Mouse (Mus musculus) lung, postnatal 0 days (tissue): Measurements from ENCODE around the gene Ada. TPM values are rescaled to one million over a fixed set of nuclear protein-coding genes. Genes with fewer than 3 reads are reported as not detected.

ENCODE experiments used
- ATAC-seq: fragments of 200-750 bp; cut with Nextera tagmentation; 2 replicates; pipeline ENCODE4 v1.8.0; 2017; ENCODE audit warnings: moderate library complexity
- DNase-seq: peaks from one replicate; pipeline ENCODE4 v3.0.0-alpha.2; 2016; ENCODE audit warnings: low spot score
- H3K27ac ChIP-seq: fragments of 300-500 bp; sonication (generic); 2 replicates; pipeline ENCODE4 v1.5.1; 2014; ENCODE audit warnings: antibody characterized with exemption, mild to moderate bottlenecking, low read length, mixed read lengths
- H3K27me3 ChIP-seq: fragments of 300-500 bp; sonication (generic); replicated peaks from 2 replicates; pipeline ENCODE4 v1.6.1; 2014; ENCODE audit warnings: low read length, mixed read lengths; ENCODE audit not compliant: insufficient read depth
- H3K36me3 ChIP-seq: fragments of 300-500 bp; sonication (generic); 2 replicates; pipeline ENCODE4 v1.6.1; 2014; ENCODE audit warnings: low read length, mixed read lengths; ENCODE audit not compliant: insufficient read depth
- H3K4me1 ChIP-seq: fragments of 300-500 bp; sonication (generic); 2 replicates; pipeline ENCODE4 v1.6.1; 2014; ENCODE audit warnings: antibody characterized with exemption, low read depth, low read length, mixed read lengths; ENCODE audit not compliant: insufficient read depth
- H3K4me2 ChIP-seq: fragments of 300-500 bp; sonication (generic); replicated peaks from 2 replicates; pipeline ENCODE4 v1.6.1; 2014; ENCODE audit warnings: low read depth, mild to moderate bottlenecking, low read length, moderate library complexity, mixed read lengths
- H3K4me3 ChIP-seq: fragments of 300-500 bp; sonication (generic); 2 replicates; pipeline ENCODE4 v1.5.1; 2014; ENCODE audit warnings: low read depth, low read length
- H3K9ac ChIP-seq: fragments of 300-500 bp; sonication (generic); replicated peaks from 2 replicates; pipeline ENCODE4 v1.6.1; 2014; ENCODE audit warnings: low read depth, mild to moderate bottlenecking
- H3K9me3 ChIP-seq: fragments of 300-500 bp; sonication (generic); 2 replicates; pipeline ENCODE4 v1.6.1; 2016; ENCODE audit warnings: low read length, mixed read lengths
- CTCF ChIP-seq: IDR thresholded peaks from 2 replicates; pipeline ENCODE4 v1.5.1; 2016; ENCODE audit warnings: antibody characterized with exemption, mild to moderate bottlenecking
- EP300 ChIP-seq: IDR thresholded peaks from 2 replicates; pipeline ENCODE4 v1.6.1; 2016; ENCODE audit warnings: antibody characterized with exemption, mild to moderate bottlenecking, control low read depth
- WGBS: fragments of 180-500 bp; shearing (Covaris S2); extraction: QIAGEN DNeasy Blood & Tissue Kit; methylation state at CpG from one replicate; pipeline ENCODE4 v1.1.7; 2014; 5-methylcytosine and 5-hydroxymethylcytosine counted together
- polyA plus RNA-seq: library from polyadenylated mRNA; unstranded; fragments of >200 nt; fragmentation: Nextera tagmentation; extraction: Ambion mirVana; gene quantifications from 2 replicates; pipeline ENCODE4 v1.2.1, GENCODE M21; 2015

The Ada gene
- 3.2 and 3.6 TPM in 2 replicates for polyA plus RNA-seq

DNA sequence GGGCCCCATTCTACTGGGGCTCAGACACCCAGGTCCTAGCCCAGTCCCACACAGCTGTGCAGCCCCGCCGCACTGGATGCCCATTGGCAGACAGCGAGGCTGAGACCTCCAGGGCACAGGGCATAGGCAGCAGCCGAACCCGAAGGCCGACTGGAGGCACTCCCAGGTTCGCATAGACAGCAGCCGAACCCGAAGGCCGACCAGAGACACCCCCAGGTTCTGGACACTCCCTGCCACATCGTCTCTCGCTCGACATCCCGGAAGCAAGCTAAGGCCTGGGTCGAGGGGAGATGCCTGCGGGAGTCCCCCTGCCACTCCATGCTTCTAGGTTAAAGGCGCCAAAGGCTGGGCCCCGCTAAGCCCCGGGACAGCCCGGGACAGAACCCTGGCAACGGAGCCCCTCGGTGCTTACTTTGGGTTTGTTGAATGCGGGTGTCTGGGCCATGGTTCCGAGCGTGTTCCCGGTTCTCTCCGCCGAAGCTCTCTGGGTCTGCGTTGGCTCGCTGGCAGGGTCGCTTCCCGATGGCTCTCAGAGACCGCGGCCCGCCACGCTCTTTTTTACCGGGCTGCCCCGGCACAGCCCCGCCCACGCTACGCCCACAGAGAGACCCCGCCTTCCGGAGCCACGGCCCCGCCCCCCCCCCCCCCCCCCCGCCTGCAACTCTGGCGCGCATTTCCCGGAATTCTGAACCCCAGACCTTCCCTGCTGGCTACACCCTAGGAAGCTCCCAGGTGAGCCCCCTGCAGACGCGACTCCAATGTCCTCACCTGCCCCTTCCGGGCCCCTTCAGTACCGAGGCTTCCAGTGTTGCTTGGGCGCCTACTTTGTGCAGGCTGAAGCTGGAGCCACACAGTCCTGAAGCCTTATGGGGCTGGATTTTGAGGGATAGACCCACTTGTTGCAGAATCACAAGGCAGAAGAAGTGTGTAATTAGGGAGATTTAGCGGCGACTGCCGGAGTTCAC, at the start of gene Ada:
Ada (minus strand) TSS at position 593 of the 965 bp plus-strand sequence.
- TF ChIP-seq CTCF (no peak), EP300 (no peak)
- Histone ChIP-seq H3K9me3 (no peaks in the 10 kb centered on the region), H3K4me2 (peak within 1 kb of the TSS; percentile 98), H3K4me1 (peaks cover 3% of the 10 kb centered on the region; the same call in 1 of the 2 replicates), H3K36me3 (no peaks in the 10 kb centered on the region), H3K9ac (peak within 1 kb of the TSS; percentile 32; the same call in 1 of the 2 replicates), H3K27me3 (no peaks in the 10 kb centered on the region; the same call in 1 of the 2 replicates), H3K4me3 (peak within 1 kb of the TSS; percentile 48), H3K27ac (no peak within 1 kb of the TSS)
- WGBS: 2% methylated on average over 43 of the region's 57 CpGs
- DNase-seq (peak; percentile 62), ATAC-seq (peak; percentile 84)

DNA sequence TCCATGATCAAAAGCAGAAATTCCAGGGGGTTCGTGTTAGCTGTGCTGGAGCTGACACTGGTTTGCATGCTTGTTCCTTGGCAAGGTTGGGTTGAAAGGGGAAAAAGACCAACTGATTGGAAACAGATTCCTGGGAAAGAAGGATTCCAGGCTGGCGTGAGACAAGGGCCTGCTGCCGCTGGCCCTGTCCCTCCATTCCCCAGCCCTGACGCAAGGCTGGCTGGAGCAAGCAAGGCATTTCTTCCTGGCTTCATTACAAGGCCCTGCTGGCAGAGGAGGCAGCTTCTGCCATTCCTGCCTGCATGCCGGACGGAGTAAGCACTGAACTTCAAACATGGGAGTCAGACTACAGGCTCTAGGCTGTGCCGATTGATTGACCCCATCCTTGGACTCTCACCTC, 48.4 kb upstream of the Ada start:
- H3K36me3 ChIP-seq: no peaks in the 10 kb centered on the region
- ATAC-seq: peak; percentile 89
- H3K9ac ChIP-seq: no peak overlapping the region
- H3K4me2 ChIP-seq: no peak overlapping the region
- 0 out of 2 replicates have a peak, but pooled peaks have one; percentile 32 for TF ChIP-seq EP300
- TF ChIP-seq CTCF: no peak
- H3K27ac ChIP-seq: no peak overlapping the region
- H3K27me3 ChIP-seq: no peaks in the 10 kb centered on the region
- H3K4me3 ChIP-seq: no peak overlapping the region
- peak; percentile 76 for DNase-seq
- no peaks in the 10 kb centered on the region for H3K9me3 ChIP-seq
- no peaks in the 10 kb centered on the region for H3K4me1 ChIP-seq
- 53% methylated on average over 7 of the region's 7 CpGs for WGBS

DNA sequence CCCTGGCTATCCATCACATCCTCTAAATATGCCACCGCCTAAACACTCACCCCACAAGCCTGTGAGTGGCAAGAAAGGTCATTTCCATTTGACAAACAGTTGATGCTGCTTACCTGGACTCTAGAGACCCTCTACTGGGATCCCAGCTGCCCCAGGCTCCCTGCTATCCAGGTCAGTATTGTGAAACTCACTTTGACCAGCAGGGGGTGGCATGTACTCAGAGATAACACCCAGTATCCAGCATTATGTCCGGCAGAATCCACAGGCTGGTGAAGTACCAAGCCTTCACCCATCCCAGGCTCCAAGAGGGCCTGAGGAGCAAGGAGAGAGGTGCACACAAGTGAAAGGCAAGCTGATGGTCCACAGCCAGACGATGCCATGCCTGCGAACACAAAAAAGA, 38.4 kb upstream of the Ada start:
- no peak overlapping the region for H3K4me2 ChIP-seq
- H3K9ac ChIP-seq: no peak overlapping the region
- peak; percentile 55; the same call in 1 of the 2 replicates for ATAC-seq
- no peak overlapping the region for H3K4me3 ChIP-seq
- TF ChIP-seq CTCF (peak; percentile 83), EP300 (no peak)
- no peaks in the 10 kb centered on the region for H3K27me3 ChIP-seq
- H3K9me3 ChIP-seq: no peaks in the 10 kb centered on the region
- no peaks in the 10 kb centered on the region for H3K4me1 ChIP-seq
- no peak overlapping the region for H3K27ac ChIP-seq
- no peaks in the 10 kb centered on the region for H3K36me3 ChIP-seq
- 69% methylated on average over 4 of the region's 4 CpGs for WGBS
- peak; percentile 76 for DNase-seq

DNA sequence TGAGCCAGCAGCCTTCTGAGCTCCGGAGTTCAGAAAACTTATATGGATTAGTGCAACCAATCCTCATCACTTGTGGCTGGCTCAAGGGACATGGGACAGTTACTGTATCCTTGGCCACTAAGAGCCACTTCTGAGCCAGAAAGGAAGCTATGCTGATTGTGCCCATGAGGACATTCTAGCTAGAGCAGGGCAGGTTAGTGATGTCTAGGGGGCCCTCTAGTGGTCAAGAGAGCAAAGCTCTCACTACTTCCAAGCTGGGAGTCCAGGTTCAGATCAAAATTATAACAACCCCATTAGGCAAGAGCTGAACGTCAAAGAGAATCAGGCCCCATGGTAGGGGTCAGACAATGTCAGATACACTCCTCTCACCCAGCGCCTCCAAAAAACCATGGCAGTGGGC, 37.7 kb upstream of the Ada start:
- no peaks in the 10 kb centered on the region for H3K4me1 ChIP-seq
- ATAC-seq (peak; percentile 71), DNase-seq (peak; percentile 87)
- H3K4me3 ChIP-seq: no peak overlapping the region
- 41% methylated on average over 3 of the region's 3 CpGs for WGBS
- no peaks in the 10 kb centered on the region for H3K36me3 ChIP-seq
- no peaks in the 10 kb centered on the region for H3K27me3 ChIP-seq
- H3K27ac ChIP-seq: no peak overlapping the region
- no peaks in the 10 kb centered on the region for H3K9me3 ChIP-seq
- no peak overlapping the region for H3K4me2 ChIP-seq
- H3K9ac ChIP-seq: no peak overlapping the region
- peak; percentile 86 for TF ChIP-seq CTCF
- no peak for TF ChIP-seq EP300

DNA sequence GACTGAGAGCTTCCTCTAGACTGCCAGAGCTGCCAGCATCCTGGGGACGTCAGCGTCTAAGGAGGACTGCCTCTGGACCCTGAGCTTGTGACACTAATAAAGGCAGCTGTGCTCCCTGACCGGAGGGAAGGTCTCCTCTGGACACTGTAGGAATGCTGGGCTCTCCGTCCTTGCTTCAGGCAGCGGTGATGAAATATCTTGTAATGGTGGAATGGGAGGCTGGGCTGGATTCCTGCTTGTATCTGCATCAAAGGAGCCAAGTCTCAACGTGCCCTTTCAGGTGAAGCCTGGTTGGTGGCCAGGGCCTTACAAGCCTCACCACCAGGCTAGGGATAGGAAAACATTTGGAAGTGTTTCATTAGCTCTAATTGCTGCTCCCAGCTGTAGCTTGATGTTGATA, 37.0 kb upstream of the Ada start:
- no peak for ATAC-seq
- H3K4me1 ChIP-seq: no peaks in the 10 kb centered on the region
- H3K36me3 ChIP-seq: no peaks in the 10 kb centered on the region
- no peak overlapping the region for H3K4me2 ChIP-seq
- 83% methylated on average over 6 of the region's 6 CpGs for WGBS
- H3K9ac ChIP-seq: no peak overlapping the region
- no peak overlapping the region for H3K27ac ChIP-seq
- no peaks in the 10 kb centered on the region for H3K27me3 ChIP-seq
- H3K4me3 ChIP-seq: no peak overlapping the region
- TF ChIP-seq EP300 (no peak), CTCF (no peak)
- DNase-seq: no peak
- no peaks in the 10 kb centered on the region for H3K9me3 ChIP-seq

DNA sequence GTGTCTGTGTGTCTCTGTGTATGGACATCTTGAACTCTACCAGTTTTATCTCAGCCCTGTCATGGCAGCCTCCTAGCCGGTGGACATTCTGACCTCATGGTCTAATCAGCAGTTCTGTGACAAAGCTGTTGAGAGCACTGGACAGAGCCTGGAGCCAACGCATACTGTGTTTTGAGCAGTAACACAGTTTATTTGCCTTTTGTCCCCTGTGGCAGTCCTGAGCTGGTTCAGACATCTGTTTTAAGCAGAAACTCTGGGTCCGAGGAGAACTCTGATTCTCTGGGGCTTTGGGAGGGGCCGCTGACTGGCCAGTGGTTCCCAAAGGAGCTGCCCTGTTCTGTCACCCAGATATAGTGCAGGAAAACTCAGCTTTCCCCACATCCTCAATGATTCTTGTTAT, 33.9 kb upstream of the Ada start:
- no peak for TF ChIP-seq EP300
- TF ChIP-seq CTCF: no peak
- Histone ChIP-seq H3K27ac (no peak overlapping the region), H3K4me1 (no peaks in the 10 kb centered on the region), H3K4me3 (no peak overlapping the region), H3K9me3 (no peaks in the 10 kb centered on the region), H3K9ac (no peak overlapping the region), H3K36me3 (no peaks in the 10 kb centered on the region), H3K4me2 (no peak overlapping the region), H3K27me3 (no peaks in the 10 kb centered on the region)
- ATAC-seq (no peak), DNase-seq (no peak)
- WGBS: 62% methylated on average over 4 of the region's 4 CpGs
